Mouse (Mus musculus) skeletal muscle tissue, postnatal 0 days (tissue): Measurements from ENCODE around the gene Atxn7l1. TPM values are rescaled to one million over a fixed set of nuclear protein-coding genes. Genes with fewer than 3 reads are reported as not detected.

ENCODE experiments used
- polyA plus RNA-seq: library from polyadenylated mRNA; unstranded; fragments of >200 nt; fragmentation: Nextera tagmentation; extraction: Ambion mirVana; gene quantifications from 2 replicates; pipeline ENCODE4 v1.2.1, GENCODE M21; 2015

The Atxn7l1 gene
- polyA plus RNA-seq, result 8.4 and 9.6 TPM in 2 replicates

GRCm38 (mm10) chr12:33147497-33148267 is at the start of gene Atxn7l1:
Gene Atxn7l1, plus strand, starts transcription at chr12:33147693.

GRCm38 (mm10) chr12:33394804-33395623 is 247.5 kb downstream of the Atxn7l1 start, which contains the start of gene Efcab10:
Gene Efcab10, plus strand, starts transcription at chr12:33394854.

Other genes starting within 250 kb of the Atxn7l1 start
- 185 and 197 TPM in 2 replicates for gene Sypl, start 193.8 kb upstream of the Atxn7l1 start, polyA plus RNA-seq
- 13.3 and 15.2 TPM in 2 replicates for gene Cdhr3, start 54.8 kb upstream of the Atxn7l1 start, polyA plus RNA-seq
- not detected in 2 replicates for gene Efcab10, start 247.2 kb downstream of the Atxn7l1 start, polyA plus RNA-seq